Mouse (Mus musculus) ES-E14 (cell line): ENCODE data around the gene Rel.

Source experiments
- CHD2 ChIP-seq: IDR thresholded peaks from 2 replicates; pipeline ENCODE4 v1.6.1; 2014; ENCODE audit warnings: mild to moderate bottlenecking, low read depth, low read length, inconsistent platforms
- MAFK ChIP-seq: IDR thresholded peaks from 2 replicates; pipeline ENCODE4 v1.6.1; 2014; ENCODE audit warnings: mild to moderate bottlenecking, low read depth, low read length, inconsistent platforms; ENCODE audit not compliant: insufficient read depth
- ZNF384 ChIP-seq: IDR thresholded peaks from 2 replicates; pipeline ENCODE4 v1.6.1; 2012; ENCODE audit warnings: low read depth, low read length, inconsistent platforms

- no peak for TF ChIP-seq ZNF384
- no peak for TF ChIP-seq CHD2
- TF ChIP-seq MAFK, result no peak
Measured at GRCm38 (mm10) chr11:23746102-23746501, 24.7 kb downstream of the Rel start.
